Mouse (Mus musculus) stomach, embryonic 14.5 days (tissue): Measurements from ENCODE around the gene Sost. TPM values are rescaled to one million over a fixed set of nuclear protein-coding genes. Genes with fewer than 3 reads are reported as not detected.

Source experiments
- ATAC-seq: fragments of 200-750 bp; cut with Nextera tagmentation; 2 replicates; pipeline ENCODE4 v1.8.0; 2017; ENCODE audit warnings: low read depth, moderate TSS enrichment; ENCODE audit not compliant: insufficient number of reproducible peaks, insufficient read depth, low FRiP score
- H3K27ac ChIP-seq: fragments of 300-500 bp; sonication (generic); 2 replicates; pipeline ENCODE4 v1.5.1; 2014; ENCODE audit warnings: mild to moderate bottlenecking, low read length, moderate library complexity, mixed read lengths
- H3K27me3 ChIP-seq: fragments of 300-500 bp; sonication (generic); 2 replicates; pipeline ENCODE4 v1.6.1; 2014; ENCODE audit warnings: low read length, control low read depth, mixed read lengths; ENCODE audit not compliant: control insufficient read depth, insufficient read depth
- H3K36me3 ChIP-seq: fragments of 300-500 bp; sonication (generic); 2 replicates; pipeline ENCODE4 v1.6.1; 2014; ENCODE audit warnings: mild to moderate bottlenecking, control low read depth, low read length, moderate library complexity, mixed read lengths; ENCODE audit not compliant: control insufficient read depth, insufficient read depth
- H3K4me1 ChIP-seq: fragments of 300-500 bp; sonication (generic); 2 replicates; pipeline ENCODE4 v1.6.1; 2014; ENCODE audit warnings: low read length, control low read depth, mixed read lengths; ENCODE audit not compliant: control insufficient read depth, insufficient read depth
- H3K4me2 ChIP-seq: fragments of 300-500 bp; sonication (generic); replicated peaks from 2 replicates; pipeline ENCODE4 v1.6.1; 2014; ENCODE audit warnings: low read depth, low read length, control low read depth
- H3K4me3 ChIP-seq: fragments of 300-500 bp; sonication (generic); 2 replicates; pipeline ENCODE4 v1.5.1; 2014; ENCODE audit warnings: low read depth, low read length, control low read depth
- H3K9ac ChIP-seq: fragments of 300-500 bp; sonication (generic); replicated peaks from 2 replicates; pipeline ENCODE4 v1.6.1; 2014; ENCODE audit warnings: low read depth, mild to moderate bottlenecking, control low read depth, low read length, moderate library complexity, mixed read lengths
- H3K9me3 ChIP-seq: fragments of 300-500 bp; sonication (generic); 2 replicates; pipeline ENCODE4 v1.6.1; 2016; ENCODE audit warnings: low read depth, low read length, control low read depth; ENCODE audit not compliant: control insufficient read depth
- WGBS: fragments of 180-500 bp; shearing (Covaris S2); extraction: QIAGEN DNeasy Blood & Tissue Kit; methylation state at CpG from one replicate; pipeline ENCODE4 v1.1.7; 2014; 5-methylcytosine and 5-hydroxymethylcytosine counted together
- polyA plus RNA-seq: library from polyadenylated mRNA; unstranded; fragments of >200 nt; fragmentation: Nextera tagmentation; extraction: Ambion mirVana; gene quantifications from 2 replicates; pipeline ENCODE4 v1.2.1, GENCODE M21; 2014

The Sost gene
- polyA plus RNA-seq, 1 experiment from 2014 or later: not detected

GRCm38 (mm10) chr11:102006688-102007087, 39.9 kb upstream of the Sost start:
- WGBS: 82% methylated on average over 5 of the region's 5 CpGs
- no peaks in the 10 kb centered on the region for H3K9me3 ChIP-seq
- ATAC-seq: no peak

GRCm38 (mm10) chr11:102006271-102006670, 39.5 kb upstream of the Sost start:
- WGBS: 66% methylated on average over 9 of the region's 9 CpGs

More at GRCm38 (mm10) chr11:102006688-102007087, 39.9 kb upstream of the Sost start:
- H3K36me3 ChIP-seq: peaks cover 4% of the 10 kb centered on the region; the same call in 1 of the 2 replicates
- H3K27me3 ChIP-seq: no peaks in the 10 kb centered on the region
- no peak overlapping the region for H3K27ac ChIP-seq
- H3K9ac ChIP-seq: no peak overlapping the region
- 0 out of 2 replicates have a peak, but pooled peaks cover 3% of the 10 kb centered on the region for H3K4me1 ChIP-seq
- no peak overlapping the region for H3K4me3 ChIP-seq
- H3K4me2 ChIP-seq: no peak overlapping the region

GRCm38 (mm10) chr11:102004251-102004650, 37.4 kb upstream of the Sost start:
- no peaks in the 10 kb centered on the region for H3K27me3 ChIP-seq
- H3K4me2 ChIP-seq: no peak overlapping the region
- H3K9ac ChIP-seq: no peak overlapping the region
- peaks cover 4% of the 10 kb centered on the region; the same call in 1 of the 2 replicates for H3K36me3 ChIP-seq
- H3K4me1 ChIP-seq: 0 out of 2 replicates have a peak, but pooled peaks cover under 1% of the 10 kb centered on the region
- no peaks in the 10 kb centered on the region for H3K9me3 ChIP-seq
- no peak for ATAC-seq
- no peak overlapping the region for H3K4me3 ChIP-seq
- 90% methylated on average over 8 of the region's 8 CpGs for WGBS
- no peak overlapping the region for H3K27ac ChIP-seq

More at GRCm38 (mm10) chr11:102006271-102006670, 39.5 kb upstream of the Sost start:
- Histone ChIP-seq H3K27me3 (no peaks in the 10 kb centered on the region), H3K36me3 (peaks cover 4% of the 10 kb centered on the region; the same call in 1 of the 2 replicates), H3K4me1 (0 out of 2 replicates have a peak, but pooled peaks cover 3% of the 10 kb centered on the region), H3K4me3 (no peak overlapping the region), H3K9ac (no peak overlapping the region), H3K9me3 (no peaks in the 10 kb centered on the region), H3K4me2 (no peak overlapping the region), H3K27ac (no peak overlapping the region)
- no peak for ATAC-seq

- Histone ChIP-seq H3K9me3 (no peaks in the 10 kb centered on the region), H3K27ac (no peak overlapping the region), H3K4me3 (no peak overlapping the region), H3K4me2 (no peak overlapping the region), H3K36me3 (peaks cover 4% of the 10 kb centered on the region; the same call in 1 of the 2 replicates), H3K9ac (no peak overlapping the region), H3K27me3 (no peaks in the 10 kb centered on the region), H3K4me1 (no peaks in the 10 kb centered on the region)
- no peak for ATAC-seq
- WGBS: 63% methylated on average over 4 of the region's 4 CpGs
Measured at GRCm38 (mm10) chr11:101999466-101999865, 32.7 kb upstream of the Sost start.

GRCm38 (mm10) chr11:101998258-101998657, 31.4 kb upstream of the Sost start:
- H3K9ac ChIP-seq: no peak overlapping the region
- no peaks in the 10 kb centered on the region for H3K27me3 ChIP-seq
- 50% methylated on average over 5 of the region's 5 CpGs for WGBS
- no peaks in the 10 kb centered on the region for H3K4me1 ChIP-seq
- no peak overlapping the region for H3K4me2 ChIP-seq
- H3K9me3 ChIP-seq: no peaks in the 10 kb centered on the region
- no peak for ATAC-seq
- H3K36me3 ChIP-seq: peaks cover 4% of the 10 kb centered on the region; the same call in 1 of the 2 replicates
- H3K4me3 ChIP-seq: no peak overlapping the region
- H3K27ac ChIP-seq: no peak overlapping the region

- ATAC-seq: no peak
- no peak overlapping the region for H3K9ac ChIP-seq
- WGBS: 83% methylated on average over 7 of the region's 7 CpGs
- no peak overlapping the region for H3K4me2 ChIP-seq
- H3K9me3 ChIP-seq: no peaks in the 10 kb centered on the region
- H3K27me3 ChIP-seq: no peaks in the 10 kb centered on the region
- H3K36me3 ChIP-seq: peaks cover 4% of the 10 kb centered on the region; the same call in 1 of the 2 replicates
- no peak overlapping the region for H3K27ac ChIP-seq
- no peaks in the 10 kb centered on the region for H3K4me1 ChIP-seq
- H3K4me3 ChIP-seq: no peak overlapping the region
Measured at GRCm38 (mm10) chr11:101995938-101996337, 29.1 kb upstream of the Sost start.

- H3K36me3 ChIP-seq: no peaks in the 10 kb centered on the region
- no peak overlapping the region for H3K4me2 ChIP-seq
- no peak for ATAC-seq
- no peaks in the 10 kb centered on the region for H3K4me1 ChIP-seq
- no peaks in the 10 kb centered on the region for H3K27me3 ChIP-seq
- 66% methylated on average over 8 of the region's 8 CpGs for WGBS
- no peak overlapping the region for H3K9ac ChIP-seq
- H3K9me3 ChIP-seq: no peaks in the 10 kb centered on the region
- H3K27ac ChIP-seq: no peak overlapping the region
- no peak overlapping the region for H3K4me3 ChIP-seq
Measured at GRCm38 (mm10) chr11:101994100-101994499, 27.3 kb upstream of the Sost start.

- Histone ChIP-seq H3K4me2 (no peak overlapping the region), H3K36me3 (no peaks in the 10 kb centered on the region), H3K9me3 (no peaks in the 10 kb centered on the region), H3K27me3 (no peaks in the 10 kb centered on the region), H3K9ac (no peak overlapping the region), H3K4me1 (no peaks in the 10 kb centered on the region), H3K4me3 (no peak overlapping the region), H3K27ac (no peak overlapping the region)
- 88% methylated on average over 7 of the region's 7 CpGs for WGBS
- ATAC-seq: no peak
Measured at GRCm38 (mm10) chr11:101992411-101992810, 25.6 kb upstream of the Sost start.

GRCm38 (mm10) chr11:101991813-101992212, 25.0 kb upstream of the Sost start:
- ATAC-seq: no peak
- Histone ChIP-seq H3K4me1 (no peaks in the 10 kb centered on the region), H3K4me3 (no peak overlapping the region), H3K9me3 (no peaks in the 10 kb centered on the region), H3K27me3 (no peaks in the 10 kb centered on the region), H3K27ac (no peak overlapping the region), H3K36me3 (no peaks in the 10 kb centered on the region), H3K4me2 (no peak overlapping the region), H3K9ac (no peak overlapping the region)
- WGBS: 65% methylated on average over 3 of the region's 3 CpGs
